Mouse (Mus musculus) neutrophil, adult 5-6 weeks (primary cell): ENCODE data around the gene Ano9. TPM values are rescaled to one million over a fixed set of nuclear protein-coding genes. Genes with fewer than 3 reads are reported as not detected.

Experiments
- ATAC-seq: fragments of 151-379, 151-347 bp; 2 replicates; pipeline ENCODE4 v1.8.0; 2017; ENCODE audit warnings: mild to moderate bottlenecking, moderate TSS enrichment; ENCODE audit not compliant: insufficient number of reproducible peaks, poor library complexity, low FRiP score, severe bottlenecking; ENCODE audit errors: extremely low read depth
- total RNA-seq: library from RNA; stranded (forward); fragments of 200-1000 nt; gene quantifications from 2 replicates; pipeline ENCODE4 v1.2.3, GENCODE M21; 2017

Ano9 gene
- not detected in 2 replicates for total RNA-seq

DNA sequence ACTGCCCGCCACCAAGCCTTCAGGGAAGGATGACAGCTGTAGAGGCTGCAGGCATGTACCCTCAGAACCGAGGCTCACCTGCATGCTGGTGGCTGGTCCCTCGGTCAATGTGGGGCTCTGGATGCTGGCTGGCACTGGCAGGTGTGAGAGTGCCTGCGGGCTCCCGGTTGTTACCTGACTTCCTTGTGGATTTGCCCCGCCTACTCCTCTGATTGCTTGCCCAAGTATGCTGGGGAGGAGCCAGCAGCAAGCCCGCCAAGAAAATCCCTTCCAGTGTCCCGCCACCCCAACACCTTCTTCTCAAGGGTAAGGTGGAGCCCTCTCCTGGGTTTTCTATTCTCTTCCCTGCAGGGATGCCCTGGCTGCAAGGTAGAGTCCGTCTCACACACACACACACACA, at the start of gene Ano9:
Ano9 (minus strand) TSS at position 171 of the 400 bp plus-strand sequence.
- ATAC-seq: no peak

DNA sequence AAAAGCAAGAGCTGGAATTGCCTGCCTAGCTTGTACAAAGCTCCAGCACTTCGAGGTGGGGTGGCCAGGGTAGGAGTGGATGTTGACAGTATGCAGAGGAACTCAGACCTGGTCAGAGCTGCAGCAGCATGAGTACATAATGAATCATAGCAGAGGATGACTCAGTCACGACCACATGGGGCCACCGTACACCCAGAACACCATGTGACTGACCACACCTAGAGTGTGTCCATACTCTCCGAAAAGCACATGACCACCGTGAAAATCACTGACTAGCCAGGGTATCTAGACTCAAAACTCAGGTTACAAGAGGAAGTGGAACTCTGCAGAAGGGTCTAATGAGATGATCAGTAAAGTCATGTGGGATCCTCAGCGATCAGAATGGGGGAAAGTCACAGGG, 47.2 kb upstream of the Ano9 start:
- ATAC-seq: no peak

DNA sequence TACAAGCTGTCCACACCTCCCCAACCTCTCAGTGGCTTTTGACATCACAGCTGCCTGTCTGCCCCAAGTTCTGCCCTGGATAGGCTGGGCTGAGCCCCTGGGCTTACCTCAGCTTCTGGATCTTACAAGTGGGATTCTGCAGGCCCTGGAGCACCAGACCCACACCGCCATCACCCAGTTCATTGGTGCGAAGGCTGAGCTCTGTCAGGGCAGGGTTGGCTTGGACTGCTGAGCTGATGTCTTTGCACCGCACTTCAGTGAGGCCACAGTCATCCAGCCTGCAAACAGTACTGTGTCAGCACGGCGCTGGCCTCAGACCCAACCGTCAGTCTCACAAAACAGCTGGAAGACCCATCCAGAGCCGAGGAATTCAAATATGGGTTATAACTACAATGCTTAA, 46.8 kb upstream of the Ano9 start:
- no peak for ATAC-seq

DNA sequence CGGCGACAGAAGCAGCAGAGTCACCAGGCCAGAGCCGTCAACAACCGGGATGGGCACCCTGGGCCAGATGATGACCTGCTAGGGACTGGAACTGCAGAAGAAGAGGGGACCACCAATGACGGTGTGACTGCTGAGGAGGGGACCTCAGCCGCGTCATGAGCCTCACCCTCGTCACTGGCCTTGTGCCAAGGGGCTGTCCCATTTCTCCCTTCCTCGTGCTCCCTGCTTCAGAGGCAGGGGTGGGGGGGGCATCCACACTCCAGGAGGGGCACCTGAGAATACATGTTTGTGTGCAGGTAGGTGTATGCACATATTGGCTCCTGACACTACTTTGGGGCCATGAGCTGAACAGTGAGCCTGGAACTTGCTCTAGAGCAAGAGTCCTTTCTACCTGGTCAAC, 37.8 kb upstream of the Ano9 start:
- ATAC-seq: no peak

- ATAC-seq: no peak
Observed at GRCm38 (mm10) chr7:141148639-141149038, 31.0 kb upstream of the Ano9 start.

DNA sequence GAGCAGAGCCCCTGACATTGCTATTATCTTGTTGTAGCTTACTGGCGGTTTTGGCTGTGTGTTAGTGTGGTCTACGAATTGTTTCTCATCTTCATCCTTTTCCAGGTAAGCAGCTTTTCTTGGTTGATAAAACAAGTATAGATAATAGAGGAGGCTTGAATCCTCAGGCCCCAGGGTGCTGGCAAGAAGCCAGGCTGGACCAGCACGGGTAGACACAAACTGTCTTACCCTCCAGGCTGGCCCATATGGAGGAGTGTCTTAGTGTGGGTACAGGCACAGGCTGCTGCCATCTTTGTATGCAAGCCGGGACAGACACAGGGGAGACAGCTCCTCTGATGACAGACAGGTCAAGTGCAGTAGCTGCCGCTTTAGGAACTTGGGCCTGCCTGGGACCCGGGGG, 29.4 kb upstream of the Ano9 start:
- ATAC-seq: no peak

GRCm38 (mm10) chr7:141146043-141146595, 28.5 kb upstream of the Ano9 start:
- no peak for ATAC-seq

DNA sequence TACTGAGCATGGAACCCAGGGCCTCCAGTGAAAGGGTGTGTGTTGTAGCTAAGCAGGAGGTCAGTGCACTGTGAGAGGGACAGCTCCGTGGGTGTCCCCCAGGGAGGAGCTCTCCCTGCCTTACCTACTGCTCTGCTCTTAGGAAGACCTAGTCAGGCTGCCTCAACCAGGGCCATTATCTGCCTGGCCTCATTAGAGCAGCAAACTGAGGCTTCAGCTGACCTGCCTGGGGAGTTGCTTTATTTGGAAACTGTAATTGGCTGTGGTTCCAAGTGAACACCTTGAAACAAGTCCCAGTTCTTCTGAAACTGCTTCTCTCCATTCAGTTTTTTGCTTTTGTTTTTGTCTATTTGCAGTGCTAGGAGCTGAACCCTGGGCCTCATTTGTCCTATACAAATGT, 27.8 kb upstream of the Ano9 start:
- no peak for ATAC-seq

GRCm38 (mm10) chr7:141144650-141145049, 27.0 kb upstream of the Ano9 start:
- no peak for ATAC-seq

DNA sequence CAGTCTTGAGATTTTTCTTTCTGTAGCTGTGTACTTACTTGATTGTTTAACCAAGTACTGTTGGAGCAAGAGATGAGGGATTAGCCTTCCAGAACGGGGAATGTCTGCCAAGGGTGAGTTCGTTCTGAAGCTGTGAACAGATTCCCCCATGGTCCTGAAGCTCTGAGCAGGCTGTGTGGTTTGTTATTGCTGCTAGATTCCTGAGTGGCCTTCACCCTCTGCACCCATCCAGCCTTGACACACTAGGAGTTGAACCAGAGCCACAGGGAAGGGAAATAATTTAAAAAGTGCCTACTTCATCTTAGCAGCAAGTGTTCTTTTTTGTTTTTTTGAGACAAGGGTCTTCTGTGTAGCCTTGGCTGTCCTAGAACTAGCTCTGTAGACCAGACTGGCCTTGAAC, 26.3 kb upstream of the Ano9 start:
- no peak for ATAC-seq

GRCm38 (mm10) chr7:141143112-141143511, 25.5 kb upstream of the Ano9 start:
- ATAC-seq: peak; percentile 62

DNA sequence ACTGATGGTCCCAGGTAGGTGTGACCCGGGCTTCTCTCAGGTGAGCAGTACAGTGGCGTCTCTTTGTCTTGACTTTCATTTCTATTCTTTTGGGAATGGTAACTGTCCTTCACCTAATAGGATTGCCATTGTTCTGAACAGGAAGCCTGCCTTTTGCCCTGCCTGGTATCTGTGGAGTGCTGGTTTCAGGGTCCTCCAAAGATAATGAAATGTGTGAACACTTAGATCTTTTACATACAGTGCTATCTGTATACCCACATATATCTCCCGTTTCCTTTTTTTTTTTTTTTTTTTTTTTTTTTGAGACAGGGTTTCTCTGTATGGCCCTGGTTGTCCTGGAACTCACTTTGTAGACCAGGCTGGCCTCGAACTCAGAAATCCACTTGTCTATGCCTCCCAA, 23.7 kb upstream of the Ano9 start:
- ATAC-seq: no peak

DNA sequence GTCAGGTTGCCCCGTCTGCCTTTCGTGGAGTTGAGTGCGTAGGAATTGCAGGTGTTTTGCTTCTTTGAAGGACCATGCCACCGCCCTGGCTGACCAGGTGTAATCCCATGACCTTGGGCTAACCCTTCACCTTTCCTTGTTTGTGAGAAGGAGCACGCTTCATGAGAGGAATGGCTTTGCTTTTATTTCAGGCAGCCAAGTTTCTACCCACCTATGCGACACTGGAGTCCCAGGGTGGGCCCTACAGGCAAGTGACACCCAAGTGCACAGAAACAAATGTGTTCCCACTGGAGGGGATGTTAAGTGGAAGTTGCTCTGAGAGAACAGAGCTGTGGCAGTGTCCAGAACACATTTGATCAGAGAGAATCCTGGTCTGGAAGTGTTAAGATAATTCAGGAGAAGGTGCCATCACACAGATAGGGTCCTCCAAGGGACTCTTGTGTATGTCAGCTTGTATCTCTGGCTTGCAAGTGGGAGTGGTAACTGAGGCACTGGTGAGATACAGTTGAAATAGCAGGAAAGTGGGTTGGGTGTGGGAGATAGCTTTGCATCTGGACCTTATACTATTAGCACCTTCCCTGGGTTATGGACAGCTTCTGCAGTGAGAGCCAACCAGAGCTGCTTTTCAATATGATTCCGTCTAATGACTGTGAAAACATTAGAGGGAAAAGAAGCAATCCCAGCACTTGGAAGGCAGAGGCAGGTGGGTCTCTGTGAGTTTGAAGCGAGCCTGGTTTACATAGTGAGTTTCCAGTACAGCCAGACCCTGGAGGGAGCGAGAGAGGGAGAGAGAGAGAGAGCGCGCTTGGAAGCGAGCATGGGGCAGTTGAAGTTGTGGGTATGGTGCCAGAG, 14.5 kb upstream of the Ano9 start:
- ATAC-seq: no peak

DNA sequence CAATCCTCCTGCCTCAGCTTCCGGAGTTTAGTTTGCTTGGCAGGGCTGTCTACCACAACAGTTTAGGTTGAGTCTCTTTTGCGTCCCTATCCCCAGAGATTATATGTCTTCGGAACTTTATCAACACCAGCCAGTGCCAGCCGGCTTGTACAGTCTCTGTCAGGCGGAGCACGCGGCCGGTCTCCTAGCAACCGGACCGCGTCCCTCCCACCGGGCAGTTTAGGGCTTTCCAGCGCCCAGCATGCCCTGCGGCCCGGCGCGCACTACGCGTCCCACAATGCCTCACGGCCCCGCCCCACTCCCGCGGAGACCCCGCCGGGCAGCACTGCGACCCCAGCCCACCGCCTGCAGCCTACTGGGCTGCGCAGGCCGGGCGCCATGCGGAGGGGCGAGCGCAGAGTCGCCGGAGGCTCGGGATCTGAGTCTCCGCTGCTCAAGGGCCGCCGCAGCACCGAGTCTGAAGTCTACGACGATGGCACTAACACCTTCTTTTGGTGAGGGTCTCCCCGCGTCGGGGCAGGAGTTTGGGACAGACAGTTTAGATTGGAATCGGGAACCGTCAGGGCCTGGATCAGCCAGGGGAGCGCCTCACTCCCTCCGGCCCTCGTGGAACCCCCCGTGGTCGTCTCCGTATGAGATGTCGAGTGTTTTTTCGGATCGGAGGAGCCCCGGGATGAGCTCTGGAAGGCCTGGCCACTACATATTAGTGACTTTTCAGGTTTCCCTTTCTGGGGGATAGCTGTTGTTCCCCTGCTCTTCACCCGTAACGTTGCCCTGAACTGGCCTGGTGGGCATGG, 13.6 kb upstream of the Ano9 start:
- peak; percentile 84 for ATAC-seq

GRCm38 (mm10) chr7:141123517-141123856, 5.9 kb upstream of the Ano9 start:
- no peak for ATAC-seq

- ATAC-seq: peak; percentile 99
Observed at GRCm38 (mm10) chr7:141122689-141123516, 5.3 kb upstream of the Ano9 start.

DNA sequence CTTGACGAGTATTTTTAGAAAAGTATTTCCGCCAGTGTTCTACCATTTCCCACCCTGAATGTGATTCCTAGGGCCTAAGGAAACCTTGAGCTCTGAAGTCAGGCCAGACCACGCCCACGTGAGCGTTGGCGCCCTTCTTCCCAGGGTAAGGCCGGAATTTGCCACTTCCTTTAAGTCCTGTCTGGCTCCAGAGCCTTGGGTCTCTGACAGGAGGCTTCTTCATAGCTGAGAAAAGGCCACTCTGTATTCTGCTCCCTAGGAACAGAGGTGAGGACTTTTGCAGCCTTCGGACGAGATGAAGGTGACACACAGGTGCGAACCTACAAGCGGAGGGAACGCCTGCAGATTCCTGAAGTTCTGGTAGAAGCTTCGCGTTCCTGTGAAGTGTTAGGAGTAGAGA, 4.6 kb upstream of the Ano9 start, which contains the start of gene Ptdss2:
Ptdss2 (plus strand) TSS at position 138 of the 400 bp plus-strand sequence.
- no peak for ATAC-seq

DNA sequence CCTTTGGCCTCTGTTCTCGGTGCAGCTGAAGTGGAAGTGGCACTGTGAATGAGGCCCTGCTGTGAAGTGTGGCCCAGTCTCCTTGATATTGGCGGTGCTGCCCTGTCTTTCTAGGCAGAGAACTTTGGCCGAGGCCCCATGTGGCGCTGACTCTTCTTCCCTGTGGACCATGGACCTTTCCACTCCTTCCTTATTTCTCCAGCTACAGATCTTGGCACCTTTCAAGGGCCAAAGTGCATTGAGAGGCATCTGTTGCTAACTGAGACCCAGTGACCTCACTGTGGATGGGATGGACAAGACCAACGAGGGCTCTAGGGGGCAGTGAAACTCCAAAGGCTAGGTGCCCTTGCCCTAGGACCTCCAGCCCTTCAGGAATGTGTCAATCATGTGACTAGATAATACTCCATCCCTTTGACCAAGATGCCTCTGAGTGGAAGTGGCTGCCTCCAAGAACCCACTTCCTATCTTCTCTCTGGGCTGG, 3.5 kb upstream of the Ano9 start:
- ATAC-seq: no peak

- ATAC-seq: no peak
Observed at GRCm38 (mm10) chr7:141120605-141121004, 3.0 kb upstream of the Ano9 start.
